ENCODE assay signal across 2 mouse cellular contexts in genomic region chr11:70863204-70863603, GRCm38 (mm10). TPM values are rescaled to one million over a fixed set of nuclear protein-coding genes. Genes with fewer than 3 reads are reported as not detected.
"Had no signal": no experiment of that assay in that cellular context is flagged by ENCODE, and none has a peak within 500 bp of the region (broad histone marks: within the 10 kb centered on the region; RNA-seq: fewer than 3 reads in every experiment).

No protein-coding gene starts in this region.

RNA-seq across cellular contexts. Expression of gene Scimp, which starts 50.8 kb away (rescaled TPM):
- polyA plus RNA-seq: neural tube, embryonic 13.5 days; neural tube, embryonic 14.5 days had no signal
